ENCODE assay signal across 8 mouse cellular contexts in the genomic region with DNA sequence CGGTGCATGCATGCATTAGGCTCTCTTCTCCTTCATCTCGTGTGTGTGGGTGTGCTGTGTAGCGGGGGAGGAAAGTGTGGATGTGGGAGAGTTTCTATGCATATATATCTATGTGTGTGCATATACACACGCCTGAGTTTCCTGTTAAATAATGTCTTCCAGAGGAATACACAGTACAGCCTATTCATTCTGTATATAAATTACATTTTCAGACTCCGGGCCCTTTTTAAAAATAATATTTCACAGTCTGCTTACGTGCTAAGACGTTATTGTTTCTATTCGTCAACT. TPM values are rescaled to one million over a fixed set of nuclear protein-coding genes. Genes with fewer than 3 reads are reported as not detected.
DNase-seq lines count a peak whose midpoint lies in the region; ATAC-seq and TF ChIP-seq lines count a peak whose summit lies in the region.

No protein-coding gene starts in this region.

- no peaks in the 10 kb centered on the region for H3K27me3 ChIP-seq in heart, embryonic 14.5 days (ENCODE audit: control insufficient read depth, insufficient read depth, low read length)

- ATAC-seq in heart, embryonic 14.5 days (ENCODE audit: insufficient number of reproducible peaks, insufficient read depth, low FRiP score, low read depth) = no peak
- peak; percentile 0; the same call in 1 of the 2 replicates for ATAC-seq in granulocyte monocyte progenitor cell, adult 5-6 weeks (replicated peaks; ENCODE audit: poor library complexity, severe bottlenecking)

- H3K4me1 ChIP-seq in heart, embryonic 14.5 days (ENCODE audit: control insufficient read depth in 2 of 2, insufficient read depth in 2 of 2, low read length in 2 of 2) = peaks cover 2 to 11% of the 10 kb centered on the region in 2 experiments; a peak in 3 of 4 replicates
- H3K4me1 ChIP-seq in ES-E14 (ENCODE audit: control insufficient read depth in 2 of 2, insufficient read depth in 2 of 2, low read length in 2 of 2, poor library complexity in 1 of 2) = peaks cover 0 to 3% of the 10 kb centered on the region in 2 experiments; a peak in 1 of 4 replicates

- no peaks in the 10 kb centered on the region for H3K9me3 ChIP-seq in heart, embryonic 14.5 days (ENCODE audit: control insufficient read depth, low read length)
- H3K9me3 ChIP-seq in ES-E14 (ENCODE audit: control insufficient read depth, insufficient read depth, low read depth, low read length) = no peaks in the 10 kb centered on the region

- peaks cover 55% of the 10 kb centered on the region for H3K79me2 ChIP-seq in macrophage (ENCODE audit: inconsistent target)

- peak overlapping the region; percentile 76 for H3K4me2 ChIP-seq in heart, embryonic 14.5 days (ENCODE audit: low read length)

- intact Hi-C loops in heart, postnatal 36 days (cut with DNase I) = loop anchor here (2.0 kb wide), 2 partner anchors 30 to 66 kb away; a partner anchor contains a TSS

- H3K9ac ChIP-seq in heart, embryonic 14.5 days (ENCODE audit: low read length) = peak overlapping the region; percentile 91
- peak overlapping the region; percentile 78 for H3K9ac ChIP-seq in ES-E14 (ENCODE audit: insufficient read depth, low read depth, low read length, poor library complexity, severe bottlenecking)

- WGBS in heart, embryonic 14.5 days = 22% methylated on average over 8 of the region's 8 CpGs
- WGBS in macrophage (ENCODE audit: missing documents) = 14% methylated on average over 8 of the region's 8 CpGs

- H3K4me3 ChIP-seq in heart, embryonic 14.5 days (ENCODE audit: control insufficient read depth in 1 of 2, insufficient read depth in 1 of 2, low read depth in 1 of 2, low read length in 2 of 2) = peak overlapping the region; percentile 88 to 89
- H3K4me3 ChIP-seq in ES-E14 (ENCODE audit: insufficient read depth in 1 of 2, low read depth in 1 of 2, low read length in 2 of 2, poor library complexity in 1 of 2, severe bottlenecking in 1 of 2) = peak overlapping the region; percentile 76 to 89
- H3K4me3 ChIP-seq in macrophage (ENCODE audit: inconsistent target) = peak overlapping the region; percentile 79

- H3K27ac ChIP-seq in heart, embryonic 14.5 days (replicated peaks in 1 of 2; ENCODE audit: control insufficient read depth in 1 of 2, insufficient read depth in 1 of 2, low read depth in 2 of 2, low read length in 2 of 2) = peak overlapping the region; percentile 41 to 48; a peak in 1 of 4 replicates
- H3K27ac ChIP-seq in ES-E14 (ENCODE audit: insufficient read depth, low read depth, low read length, poor library complexity, severe bottlenecking) (no peak overlapping the region), macrophage (peak overlapping the region; percentile 69)

- peaks cover 45% of the 10 kb centered on the region for H3K36me3 ChIP-seq in heart, embryonic 14.5 days (ENCODE audit: control insufficient read depth, insufficient read depth, low read length)
- H3K36me3 ChIP-seq in ES-E14 (ENCODE audit: control insufficient read depth, insufficient read depth, low read length, poor library complexity, severe bottlenecking) (peaks cover 7% of the 10 kb centered on the region), macrophage (ENCODE audit: inconsistent target) (peaks cover 13% of the 10 kb centered on the region)

- in situ Hi-C loops in ES-E14 (cut with MboI; ENCODE audit: low sequenced_read_pairs in 2 of 2, unreplicated experiment in 2 of 2) = no loop called here

- no peak for DNase-seq in heart, postnatal 36 days
- DNase-seq in ES-E14 (ENCODE audit: low read depth, low spot score) = no peak
- no peak for DNase-seq in frontal cortex, postnatal 14 days (ENCODE audit: low spot score in 2 of 2)
- DNase-seq in thymus, postnatal 25 days = no peak
- no peak for DNase-seq in right cerebral cortex, postnatal 25 days

TF ChIP-seq in ES-E14, 5 proteins besides CTCF, POLR2A, EP300 and RAD21:
- TF ChIP-seq ZNF384 (IDR thresholded peaks at IDR 0.05; ENCODE audit: low read depth, low read length) (no peak), ZC3H11A (IDR thresholded peaks at IDR 0.05; ENCODE audit: borderline replicate concordance, low read depth, low read length) (no peak), CHD2 (IDR thresholded peaks at IDR 0.05; ENCODE audit: low read depth, low read length) (no peak)

RNA-seq across cellular contexts. Expression of a gene that starts 0.4 kb away (rescaled TPM):
- polyA plus RNA-seq in heart, embryonic 14.5 days (2014; fragmentation: Nextera tagmentation; extraction: Ambion mirVana) = 73.3 and 74.6 TPM in 2 replicates
- total RNA-seq in heart, postnatal 36 days (2021) = 10 to 100 TPM; 26.8 to 29.6 TPM
- total RNA-seq in ES-E14 (2012; rRNA removed) = 34.8 and 46.0 TPM in 2 replicates
- total RNA-seq in granulocyte monocyte progenitor cell, adult 5-6 weeks (2014; fragmentation: Nextera tagmentation) = 62.6 and 69.1 TPM in 2 replicates
- total RNA-seq in granulocyte monocyte progenitor cell, adult 5-6 weeks (2017) = 72.8 and 79.9 TPM in 2 replicates
- 100 to 1,000 TPM in 12 of 26 experiments, 10 to 100 TPM in 14; 34.1 to 157 (median 89.1) TPM for total RNA-seq in macrophage (2018; cell fraction: chromatin; rRNA removed)
- 100 to 1,000 TPM in 19 of 26 experiments, 10 to 100 TPM in 7; 65.8 to 134 (median 106) TPM for total RNA-seq in macrophage (2018; cell fraction: cytosol; rRNA removed)
- 100 to 1,000 TPM in 14 of 26 experiments, 10 to 100 TPM in 12; 52.3 to 243 (median 107) TPM for total RNA-seq in macrophage (2018; cell fraction: nucleus; rRNA removed)
- polyA plus RNA-seq in macrophage (2018) = 105 to 133 TPM (median 112 TPM) in 3 replicates

RNA-seq across cellular contexts. Expression of a gene that starts 0.5 kb away (rescaled TPM):
- polyA plus RNA-seq in heart, embryonic 14.5 days (2014; fragmentation: Nextera tagmentation; extraction: Ambion mirVana) = 7.6 and 7.7 TPM in 2 replicates
- 1 to 10 TPM in 1 of 2 experiments, under 1 TPM in 1; 0.94 to 1.5 TPM for total RNA-seq in heart, postnatal 36 days (2021)
- 21.0 and 24.4 TPM in 2 replicates for total RNA-seq in ES-E14 (2012; rRNA removed)
- total RNA-seq in granulocyte monocyte progenitor cell, adult 5-6 weeks (2014; fragmentation: Nextera tagmentation) = 40.6 and 41.8 TPM in 2 replicates
- 20.4 and 26.4 TPM in 2 replicates for total RNA-seq in granulocyte monocyte progenitor cell, adult 5-6 weeks (2017)
- total RNA-seq in macrophage (2018; cell fraction: chromatin; rRNA removed) = 10 to 100 TPM in 14 of 26 experiments, 1 to 10 TPM in 12; 1.1 to 35.9 (median 10.3) TPM
- total RNA-seq in macrophage (2018; cell fraction: cytosol; rRNA removed) = 1 to 10 TPM in 21 of 26 experiments, under 1 TPM in 5; 0.48 to 5.5 (median 3.8) TPM
- 10 to 100 TPM in 11 of 26 experiments, 1 to 10 TPM in 15; 1.3 to 40.8 (median 5.8) TPM for total RNA-seq in macrophage (2018; cell fraction: nucleus; rRNA removed)
- 3.8 to 7.8 TPM (median 4.4 TPM) in 3 replicates for polyA plus RNA-seq in macrophage (2018)

RNA-seq across cellular contexts. Expression of a gene that starts 26.0 kb away (rescaled TPM):
- polyA plus RNA-seq in heart, embryonic 14.5 days (2014; fragmentation: Nextera tagmentation; extraction: Ambion mirVana) = 56.6 and 64.1 TPM in 2 replicates
- 1 to 10 TPM in 1 of 2 experiments, under 1 TPM in 1; 0.86 to 1.2 TPM for total RNA-seq in heart, postnatal 36 days (2021)
- 66.1 and 73.8 TPM in 2 replicates for total RNA-seq in ES-E14 (2012; rRNA removed)
- 13.4 and 25.5 TPM in 2 replicates for total RNA-seq in granulocyte monocyte progenitor cell, adult 5-6 weeks (2014; fragmentation: Nextera tagmentation)
- total RNA-seq in granulocyte monocyte progenitor cell, adult 5-6 weeks (2017) = 31.7 and 34.6 TPM in 2 replicates
- 1 to 10 TPM in 19 of 26 experiments, under 1 TPM in 6, not detected in 1; 0.50 to 8.0 (median 1.7) TPM for total RNA-seq in macrophage (2018; cell fraction: chromatin; rRNA removed)
- 1 to 10 TPM in 13 of 26 experiments, under 1 TPM in 13; 0.23 to 7.1 (median 1.4) TPM for total RNA-seq in macrophage (2018; cell fraction: cytosol; rRNA removed)
- total RNA-seq in macrophage (2018; cell fraction: nucleus; rRNA removed) = 1 to 10 TPM in 20 of 26 experiments, under 1 TPM in 6; 0.40 to 7.9 (median 1.4) TPM
- polyA plus RNA-seq in macrophage (2018) = 0.68 to 10.4 TPM (median 5.0 TPM) in 3 replicates

RNA-seq across cellular contexts. Expression of a gene that starts 31.6 kb away (rescaled TPM):
- polyA plus RNA-seq in heart, embryonic 14.5 days (2014; fragmentation: Nextera tagmentation; extraction: Ambion mirVana) = 1,545 and 1,597 TPM in 2 replicates
- 1,000 to 10,000 TPM; 1,629 to 1,738 TPM for total RNA-seq in heart, postnatal 36 days (2021)
- 113 and 151 TPM in 2 replicates for total RNA-seq in ES-E14 (2012; rRNA removed)
- 218 and 319 TPM in 2 replicates for total RNA-seq in granulocyte monocyte progenitor cell, adult 5-6 weeks (2014; fragmentation: Nextera tagmentation)
- total RNA-seq in granulocyte monocyte progenitor cell, adult 5-6 weeks (2017) = 102 and 116 TPM in 2 replicates
- total RNA-seq in macrophage (2018; cell fraction: chromatin; rRNA removed) = 100 to 1,000 TPM in 7 of 26 experiments, 10 to 100 TPM in 19; 24.7 to 173 (median 70.1) TPM
- total RNA-seq in macrophage (2018; cell fraction: cytosol; rRNA removed) = 100 to 1,000 TPM in 5 of 26 experiments, 10 to 100 TPM in 21; 66.6 to 149 (median 89.2) TPM
- 100 to 1,000 TPM in 1 of 26 experiments, 10 to 100 TPM in 25; 20.9 to 109 (median 50.9) TPM for total RNA-seq in macrophage (2018; cell fraction: nucleus; rRNA removed)
- polyA plus RNA-seq in macrophage (2018) = 63.3 to 114 TPM (median 85.0 TPM) in 3 replicates

RNA-seq across cellular contexts. Expression of a gene that starts 52.7 kb away (rescaled TPM):
- polyA plus RNA-seq in heart, embryonic 14.5 days (2014; fragmentation: Nextera tagmentation; extraction: Ambion mirVana) = not detected in 2 replicates
- total RNA-seq in heart, postnatal 36 days (2021) = not detected
- 0.11 TPM in 1 of 2 replicates, not detected in the other for total RNA-seq in ES-E14 (2012; rRNA removed)
- not detected in 2 replicates for total RNA-seq in granulocyte monocyte progenitor cell, adult 5-6 weeks (2014; fragmentation: Nextera tagmentation)
- total RNA-seq in granulocyte monocyte progenitor cell, adult 5-6 weeks (2017) = not detected in 2 replicates
- not detected for total RNA-seq in macrophage (2018; cell fraction: chromatin; rRNA removed)
- total RNA-seq in macrophage (2018; cell fraction: cytosol; rRNA removed) = not detected
- not detected for total RNA-seq in macrophage (2018; cell fraction: nucleus; rRNA removed)
- not detected in 3 replicates for polyA plus RNA-seq in macrophage (2018)

Comparison
In these comparisons a context has a peak if more than half of its experiments do, and no peak if none do; other contexts are left out.
1. RNA of a gene that starts 26.0 kb away (total RNA-seq): 66.1 to 73.8 TPM in ES-E14 and 13.4 to 34.6 TPM in granulocyte monocyte progenitor cell, adult 5-6 weeks; 0.86 to 1.2 TPM in heart, postnatal 36 days; every median in the first group is over 4 times any median in the second.
2. Peak in every context shown above with its lines, with median percentiles within 50 percentile points of each other: H3K4me3 ChIP-seq.